ENCODE assay signal across 9 mouse cellular contexts in genomic region chr5:65535457-65536067, GRCm38 (mm10). TPM values are rescaled to one million over a fixed set of nuclear protein-coding genes. Genes with fewer than 3 reads are reported as not detected.
DNase-seq lines count a peak whose midpoint lies in the region; ATAC-seq lines count a peak whose summit lies in the region.
"Had no signal": no experiment of that assay in that cellular context is flagged by ENCODE, and none has a peak within 500 bp of the region (broad histone marks: within the 10 kb centered on the region; RNA-seq: fewer than 3 reads in every experiment).

No protein-coding gene starts in this region.

- H3K9ac ChIP-seq in hindbrain, embryonic 12.5 days = no peak overlapping the region
- H3K9ac ChIP-seq in liver, embryonic 15.5 days = no peak overlapping the region

- no peak for ATAC-seq in hindbrain, embryonic 12.5 days (ENCODE audit: low FRiP score)
- peak; percentile 52 for ATAC-seq in CD4-positive, CD25-positive, alpha-beta regulatory T cell, adult 4 months
- ATAC-seq in liver, embryonic 15.5 days (ENCODE audit: insufficient read depth) = no peak

- no peak overlapping the region for H3K27ac ChIP-seq in hindbrain, embryonic 10.5 days
- no peak overlapping the region for H3K27ac ChIP-seq in hindbrain, embryonic 12.5 days
- H3K27ac ChIP-seq in liver, embryonic 15.5 days (replicated peaks) = peak overlapping the region; percentile 96; the same call in 1 of the 2 replicates

- H3K4me3 ChIP-seq in hindbrain, embryonic 10.5 days = no peak overlapping the region
- H3K4me3 ChIP-seq in hindbrain, embryonic 12.5 days = no peak overlapping the region
- no peak overlapping the region for H3K4me3 ChIP-seq in liver, embryonic 15.5 days (replicated peaks)

- H3K4me2 ChIP-seq in hindbrain, embryonic 12.5 days (replicated peaks) = no peak overlapping the region
- no peak overlapping the region for H3K4me2 ChIP-seq in liver, embryonic 15.5 days

- H3K9me3 ChIP-seq in hindbrain, embryonic 10.5 days = no peaks in the 10 kb centered on the region
- H3K9me3 ChIP-seq in hindbrain, embryonic 12.5 days (replicated peaks) = no peaks in the 10 kb centered on the region
- no peaks in the 10 kb centered on the region for H3K9me3 ChIP-seq in liver, embryonic 15.5 days (replicated peaks)
- H3K9me3 ChIP-seq: embryonic facial prominence, embryonic 13.5 days had no signal

- WGBS in hindbrain, embryonic 10.5 days = 72% methylated on average over 5 of the region's 5 CpGs
- WGBS in hindbrain, embryonic 12.5 days = 68% methylated on average over 5 of the region's 5 CpGs
- 44% methylated on average over 5 of the region's 5 CpGs for WGBS in liver, embryonic 15.5 days (ENCODE audit: insufficient replicate concordance)

- H3K27me3 ChIP-seq in hindbrain, embryonic 10.5 days (ENCODE audit: insufficient read depth, poor library complexity, severe bottlenecking) = no peaks in the 10 kb centered on the region
- H3K27me3 ChIP-seq in hindbrain, embryonic 12.5 days = no peaks in the 10 kb centered on the region
- no peaks in the 10 kb centered on the region for H3K27me3 ChIP-seq in liver, embryonic 15.5 days
- H3K27me3 ChIP-seq: embryonic facial prominence, embryonic 13.5 days had no signal

- peak; percentile 6 for DNase-seq in hindbrain, embryonic 10.5 days (ENCODE audit: low spot score)
- DNase-seq in adrenal gland, adult 8-10 months = peak; percentile 11
- DNase-seq in forelimb bud, embryonic 11.5 days (ENCODE audit: low read depth, low spot score) = peak; percentile 43
- peak; percentile 29 to 36 for DNase-seq in spleen, postnatal 10 days (ENCODE audit: low spot score in 2 of 2)
- no peak for DNase-seq in urinary bladder, postnatal 14 days (ENCODE audit: low spot score)

- H3K36me3 ChIP-seq in hindbrain, embryonic 10.5 days = peaks cover 10% of the 10 kb centered on the region; the same call in 1 of the 2 replicates
- H3K36me3 ChIP-seq in hindbrain, embryonic 12.5 days = no peaks in the 10 kb centered on the region
- no peaks in the 10 kb centered on the region for H3K36me3 ChIP-seq in liver, embryonic 15.5 days (replicated peaks)
- H3K36me3 ChIP-seq: embryonic facial prominence, embryonic 13.5 days had no signal

- H3K4me1 ChIP-seq in hindbrain, embryonic 10.5 days (replicated peaks) = peaks cover 18% of the 10 kb centered on the region
- H3K4me1 ChIP-seq in hindbrain, embryonic 12.5 days = peaks cover 12% of the 10 kb centered on the region
- peaks cover 31% of the 10 kb centered on the region for H3K4me1 ChIP-seq in liver, embryonic 15.5 days (replicated peaks)

RNA-seq across cellular contexts. Expression of gene Smim14, which starts 1.4 kb away (rescaled TPM):
- polyA plus RNA-seq in hindbrain, embryonic 10.5 days (2016; fragmentation: Nextera tagmentation; extraction: Ambion mirVana) = 74.4 and 106 TPM in 2 replicates
- polyA plus RNA-seq in hindbrain, embryonic 12.5 days (2016; fragmentation: Nextera tagmentation; extraction: Ambion mirVana) = 154 and 157 TPM in 2 replicates
- 100 to 1,000 TPM; 155 to 157 TPM for polyA plus RNA-seq in CD4-positive, CD25-positive, alpha-beta regulatory T cell, adult 4 months (2017; shearing (Covaris generic))
- 100 to 1,000 TPM; 187 to 201 (median 193) TPM for total RNA-seq in adrenal gland, adult 8-10 months (2022)
- 45.0 and 45.8 TPM in 2 replicates for polyA plus RNA-seq in liver, embryonic 15.5 days (2015; fragmentation: Nextera tagmentation; extraction: Ambion mirVana)

RNA-seq across cellular contexts. Expression of gene Ube2k, which starts 1.5 kb away (rescaled TPM):
- 182 and 190 TPM in 2 replicates for polyA plus RNA-seq in hindbrain, embryonic 10.5 days (2016; fragmentation: Nextera tagmentation; extraction: Ambion mirVana)
- polyA plus RNA-seq in hindbrain, embryonic 12.5 days (2016; fragmentation: Nextera tagmentation; extraction: Ambion mirVana) = 192 and 193 TPM in 2 replicates
- polyA plus RNA-seq in CD4-positive, CD25-positive, alpha-beta regulatory T cell, adult 4 months (2017; shearing (Covaris generic)) = 100 to 1,000 TPM in 1 of 2 experiments, 10 to 100 TPM in 1; 97.1 to 108 TPM
- 10 to 100 TPM; 65.6 to 84.9 (median 75.1) TPM for total RNA-seq in adrenal gland, adult 8-10 months (2022)
- 73.5 and 81.5 TPM in 2 replicates for polyA plus RNA-seq in liver, embryonic 15.5 days (2015; fragmentation: Nextera tagmentation; extraction: Ambion mirVana)

RNA-seq across cellular contexts. Expression of gene Gm43552, which starts 42.9 kb away (rescaled TPM):
- polyA plus RNA-seq in hindbrain, embryonic 10.5 days (2016; fragmentation: Nextera tagmentation; extraction: Ambion mirVana) = not detected in 2 replicates
- not detected in 2 replicates for polyA plus RNA-seq in hindbrain, embryonic 12.5 days (2016; fragmentation: Nextera tagmentation; extraction: Ambion mirVana)
- not detected for polyA plus RNA-seq in CD4-positive, CD25-positive, alpha-beta regulatory T cell, adult 4 months (2017; shearing (Covaris generic))
- total RNA-seq in adrenal gland, adult 8-10 months (2022) = 10 to 100 TPM in 1 of 4 experiments, 1 to 10 TPM in 2, not detected in 1; 3.6 to 12.4 (median 6.2) TPM
- not detected in 2 replicates for polyA plus RNA-seq in liver, embryonic 15.5 days (2015; fragmentation: Nextera tagmentation; extraction: Ambion mirVana)
- polyA plus RNA-seq: embryonic facial prominence, embryonic 13.5 days had no signal
